Mouse (Mus musculus) neural tube, embryonic 12.5 days (tissue): ENCODE results near the gene Gm21904. TPM values are rescaled to one million over a fixed set of nuclear protein-coding genes. Genes with fewer than 3 reads are reported as not detected.
"Not testable (repeated sequence)": the region's sequence is repeated elsewhere in the genome, so short reads cannot be mapped to it uniquely, and the experiment has no call there.

ENCODE experiments used
- ATAC-seq: fragments of 200-750 bp; cut with Nextera tagmentation; 2 replicates; pipeline ENCODE4 v1.8.0; 2017; ENCODE audit warnings: low read depth, mild to moderate bottlenecking, moderate TSS enrichment, moderate library complexity; ENCODE audit not compliant: low FRiP score
- H3K27ac ChIP-seq: fragments of 300-500 bp; sonication (generic); 2 replicates; pipeline ENCODE4 v1.5.1; 2016
- H3K27me3 ChIP-seq: fragments of 300-500 bp; sonication (generic); replicated peaks from 2 replicates; pipeline ENCODE4 v1.6.1; 2016; ENCODE audit warnings: mild to moderate bottlenecking
- H3K36me3 ChIP-seq: fragments of 300-500 bp; sonication (generic); 2 replicates; pipeline ENCODE4 v1.6.1; 2016; ENCODE audit warnings: mild to moderate bottlenecking
- H3K4me1 ChIP-seq: fragments of 300-500 bp; sonication (generic); 2 replicates; pipeline ENCODE4 v1.6.1; 2016
- H3K4me2 ChIP-seq: fragments of 300-500 bp; sonication (generic); replicated peaks from 2 replicates; pipeline ENCODE4 v1.6.1; 2016; ENCODE audit warnings: mild to moderate bottlenecking
- H3K4me3 ChIP-seq: fragments of 300-500 bp; sonication (generic); 2 replicates; pipeline ENCODE4 v1.5.1; 2016
- H3K9ac ChIP-seq: fragments of 300-500 bp; sonication (generic); 2 replicates; pipeline ENCODE4 v1.6.1; 2016; ENCODE audit warnings: mild to moderate bottlenecking
- H3K9me3 ChIP-seq: fragments of 300-500 bp; sonication (generic); 2 replicates; pipeline ENCODE4 v1.6.1; 2016; ENCODE audit warnings: mild to moderate bottlenecking
- WGBS: fragments of 180-500 bp; shearing (Covaris S2); methylation state at CpG from one replicate; pipeline ENCODE4 v1.1.7; 2016; 5-methylcytosine and 5-hydroxymethylcytosine counted together
- polyA plus RNA-seq: library from polyadenylated mRNA; unstranded; fragments of >200 nt; fragmentation: Nextera tagmentation; extraction: Ambion mirVana; gene quantifications from 2 replicates; pipeline ENCODE4 v1.2.1, GENCODE M21; 2016

The Gm21904 gene
- not detected in 2 replicates for polyA plus RNA-seq

DNA sequence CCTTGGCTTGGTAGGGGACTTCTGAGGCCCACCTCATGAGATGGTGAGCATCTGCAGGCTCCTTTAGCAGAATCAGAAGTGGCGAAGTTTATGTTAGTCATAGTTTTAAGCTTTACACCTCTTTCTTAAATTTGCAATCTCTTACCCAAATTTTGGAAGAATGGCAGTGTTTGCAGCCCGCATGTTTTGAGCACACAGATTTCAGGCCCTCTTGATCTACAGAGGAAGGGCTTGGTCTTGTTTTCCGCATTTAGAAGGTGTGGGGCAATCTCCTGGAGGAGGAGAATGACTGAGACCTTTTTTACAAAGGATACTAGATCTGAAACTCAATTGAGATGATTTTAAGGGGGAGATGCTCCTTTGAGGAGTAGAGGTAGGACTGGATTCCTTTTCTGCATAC lies at the start of gene Gm21904:
Gene Gm21904 (minus strand): TSS at position 101 of the 400 bp plus-strand sequence.
- not testable (repeated sequence) for H3K9ac ChIP-seq, H3K27me3 ChIP-seq, H3K4me1 ChIP-seq, H3K27ac ChIP-seq, ATAC-seq, H3K36me3 ChIP-seq, H3K4me2 ChIP-seq, H3K4me3 ChIP-seq, H3K9me3 ChIP-seq
- no CpG with 5 or more reads among the region's 3 CpGs for WGBS

DNA sequence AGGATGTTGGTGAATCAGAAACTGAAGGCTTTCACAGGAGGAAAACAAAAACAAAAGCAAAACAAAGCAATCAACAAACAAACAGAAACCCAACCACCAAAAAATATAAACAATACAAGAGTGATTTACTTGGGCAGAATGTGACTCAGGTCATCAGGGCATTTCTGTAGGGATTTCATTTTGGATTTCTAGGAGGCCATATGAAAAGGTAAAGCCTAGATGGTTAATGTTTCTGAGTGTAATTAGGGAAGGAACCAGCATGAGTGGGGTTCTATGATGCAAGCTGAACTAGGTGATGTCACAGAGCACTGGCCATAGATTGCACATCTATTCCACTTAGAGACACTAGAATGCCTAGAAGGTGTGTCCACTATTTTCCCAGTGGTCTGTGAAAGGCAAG lies 28.4 kb upstream of the Gm21904 start, which contains the start of the genes Gm20772 and Gm20831:
Gene Gm20772 (plus strand): TSS at position 301 of the 400 bp plus-strand sequence.
Gene Gm20831 (plus strand): TSS at position 301 of the 400 bp plus-strand sequence.
- not testable (repeated sequence) for H3K36me3 ChIP-seq, H3K27me3 ChIP-seq, H3K9ac ChIP-seq, H3K9me3 ChIP-seq, H3K4me2 ChIP-seq, H3K27ac ChIP-seq, H3K4me3 ChIP-seq, H3K4me1 ChIP-seq, ATAC-seq

Other genes starting within 250 kb of the Gm21904 start
- not detected in 2 replicates for gene Gm20772, start 28.5 kb upstream of the Gm21904 start, polyA plus RNA-seq
- gene Gm20831, start 28.5 kb upstream of the Gm21904 start, polyA plus RNA-seq, result not detected in 2 replicates
- gene Srsy, start 91.1 kb upstream of the Gm21904 start, polyA plus RNA-seq, result not detected in 2 replicates
- gene Gm21764, start 215.5 kb upstream of the Gm21904 start, polyA plus RNA-seq, result not detected in 2 replicates
- gene Ssty1, start 242.8 kb upstream of the Gm21904 start, polyA plus RNA-seq, result not detected in 2 replicates